Mouse (Mus musculus) ovary, postnatal 36 days (tissue): ENCODE data around the gene Tmem18.

Source experiments
- DNase-seq: peaks from one replicate; pipeline ENCODE4 v3.0.0; 2022; ENCODE audit warnings: low spot score, mixed read lengths

Tmem18 gene

GRCm38 (mm10) chr12:30584356-30584740 lies at the start of gene Tmem18:
Gene Tmem18 (plus strand): TSS chr12:30584426.
- DNase-seq, result peak; percentile 80

GRCm38 (mm10) chr12:30557349-30557748 lies 26.9 kb upstream of the Tmem18 start:
- DNase-seq, result no peak

- DNase-seq, result no peak
Observed at GRCm38 (mm10) chr12:30561411-30561810, 22.8 kb upstream of the Tmem18 start.

- no peak for DNase-seq
Observed at GRCm38 (mm10) chr12:30572075-30572474, 12.2 kb upstream of the Tmem18 start.

- DNase-seq, result no peak
Observed at GRCm38 (mm10) chr12:30575952-30576351, 8.3 kb upstream of the Tmem18 start.

- peak; percentile 28 for DNase-seq
Observed at GRCm38 (mm10) chr12:30578019-30578418, 6.2 kb upstream of the Tmem18 start.

- DNase-seq, result no peak
Observed at GRCm38 (mm10) chr12:30581277-30581676, 2.9 kb upstream of the Tmem18 start.

GRCm38 (mm10) chr12:30583586-30584355 lies 455 bp upstream of the Tmem18 start:
- DNase-seq, result no peak

GRCm38 (mm10) chr12:30584863-30585262 lies 637 bp downstream of the Tmem18 start:
- no peak for DNase-seq

- no peak for DNase-seq
Observed at GRCm38 (mm10) chr12:30591832-30592231, 7.6 kb downstream of the Tmem18 start.

- peak; percentile 24 for DNase-seq
Observed at GRCm38 (mm10) chr12:30596818-30597407, 12.7 kb downstream of the Tmem18 start.

GRCm38 (mm10) chr12:30598955-30599354 lies 14.7 kb downstream of the Tmem18 start:
- no peak for DNase-seq

GRCm38 (mm10) chr12:30599474-30599873 lies 15.2 kb downstream of the Tmem18 start:
- no peak for DNase-seq

- no peak for DNase-seq
Observed at GRCm38 (mm10) chr12:30599997-30600396, 15.8 kb downstream of the Tmem18 start.

GRCm38 (mm10) chr12:30604012-30604411 lies 19.8 kb downstream of the Tmem18 start:
- DNase-seq, result no peak

- DNase-seq, result no peak
Observed at GRCm38 (mm10) chr12:30604876-30605275, 20.6 kb downstream of the Tmem18 start.

GRCm38 (mm10) chr12:30605941-30606340 lies 21.7 kb downstream of the Tmem18 start:
- DNase-seq, result no peak

GRCm38 (mm10) chr12:30606743-30607142 lies 22.5 kb downstream of the Tmem18 start:
- no peak for DNase-seq

- DNase-seq, result no peak
Observed at GRCm38 (mm10) chr12:30618425-30618824, 34.2 kb downstream of the Tmem18 start.

- no peak for DNase-seq
Observed at GRCm38 (mm10) chr12:30628466-30628865, 44.2 kb downstream of the Tmem18 start.

GRCm38 (mm10) chr12:30634534-30634933 lies 50.3 kb downstream of the Tmem18 start:
- DNase-seq, result no peak
